Mouse (Mus musculus) embryonic fibroblast, embryonic 13.5 days (primary cell): ENCODE results near the gene Ryk.

Experiments used
- CTCF ChIP-seq: IDR thresholded peaks from 2 replicates; pipeline ENCODE4 v1.5.1; 2011; ENCODE audit warnings: mild to moderate bottlenecking, control low read depth, low read length, moderate library complexity, borderline replicate concordance; ENCODE audit not compliant: insufficient read depth
- POLR2A ChIP-seq: IDR thresholded peaks from 2 replicates; pipeline ENCODE4 v1.6.1; 2011; ENCODE audit warnings: low read depth, mild to moderate bottlenecking, control low read depth, low read length, moderate library complexity

DNA sequence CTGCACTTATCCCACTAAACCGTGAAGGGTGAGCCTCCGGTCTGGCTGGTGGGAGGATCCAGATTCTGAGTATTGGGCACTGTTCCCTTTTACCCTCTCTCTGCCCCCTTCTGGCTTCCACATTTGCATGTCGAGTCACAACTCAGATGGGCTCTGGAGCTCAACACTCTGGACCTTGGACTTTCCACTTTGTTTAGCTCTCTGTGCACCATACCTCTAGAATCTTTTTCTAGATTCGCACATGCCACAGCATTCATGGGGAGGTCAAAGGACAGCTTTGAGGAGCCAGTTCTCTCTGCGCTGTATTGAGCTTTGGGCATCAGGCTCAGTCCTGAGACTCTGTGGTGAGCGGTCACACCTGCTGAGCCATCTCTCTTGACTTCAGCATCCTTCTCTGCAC, 11.1 kb downstream of the Ryk start:
- no peak for TF ChIP-seq CTCF
- TF ChIP-seq POLR2A: no peak
